Mouse (Mus musculus): ENCODE measurements at regions not wholly inside any gene's neighbourhood (a gene's known extent, or its start where the extent isn't known, plus 50 kb on each side); places are given as distances from the start of the nearest gene placed in this dataset.

DNA sequence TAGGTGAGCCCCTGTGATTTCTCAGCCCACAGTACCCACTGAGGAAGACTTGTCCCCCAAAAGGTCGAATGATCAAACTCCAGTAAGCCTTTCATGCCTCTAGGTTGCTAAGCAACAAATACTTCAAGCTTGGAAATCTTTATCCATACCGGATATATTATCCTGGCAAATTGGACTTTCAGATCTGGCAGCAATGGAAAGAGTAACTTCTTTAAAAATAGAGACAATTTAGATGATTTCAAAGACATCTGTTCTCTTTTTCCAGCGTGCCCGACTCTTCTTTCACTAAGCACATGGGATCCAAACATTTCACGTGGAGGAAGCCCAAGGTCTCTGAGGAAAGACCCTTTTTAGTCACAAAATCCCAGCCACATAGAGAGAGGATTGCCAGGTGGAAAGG is 645.4 kb downstream of the Insc start:
- TF ChIP-seq CTCF (IDR thresholded peaks at IDR 0.05; ENCODE audit: borderline replicate concordance, extremely low read depth, insufficient read depth, insufficient read length) (no peak), POLR2A (IDR thresholded peaks at IDR 0.05; ENCODE audit: borderline replicate concordance, extremely low read depth, insufficient read depth, insufficient read length, poor library complexity, severe bottlenecking) (no peak)

DNA sequence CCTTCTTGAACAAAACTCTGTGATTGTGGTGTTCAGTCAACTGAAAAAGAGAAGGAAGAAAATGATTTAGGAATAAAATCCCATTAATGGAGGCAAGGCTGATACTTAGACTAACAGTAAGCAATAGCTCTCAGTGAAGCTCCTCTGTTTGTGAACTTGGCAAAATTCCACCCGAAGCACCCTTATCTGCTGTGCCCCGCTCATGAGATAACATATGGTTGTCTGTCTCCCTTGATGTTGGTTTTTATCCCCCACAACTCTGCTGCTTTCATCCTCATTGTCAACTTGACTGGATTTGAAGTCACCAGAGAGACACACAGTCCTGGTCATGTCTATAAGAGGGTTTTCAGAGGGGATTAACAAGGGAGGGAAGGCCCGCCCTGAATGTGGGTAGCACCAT is 646.1 kb downstream of the Sox6 start:
- DNase-seq (ENCODE audit: low read depth): no peak
- no peak for TF ChIP-seq CTCF (IDR thresholded peaks at IDR 0.05; ENCODE audit: borderline replicate concordance, extremely low read depth, insufficient read depth, insufficient read length)
- no peak for TF ChIP-seq POLR2A (IDR thresholded peaks at IDR 0.05; ENCODE audit: borderline replicate concordance, extremely low read depth, insufficient read depth, insufficient read length, poor library complexity, severe bottlenecking)

More for the DNA sequence above, 645.4 kb downstream of the Insc start:
- DNase-seq (ENCODE audit: low read depth): no peak

DNA sequence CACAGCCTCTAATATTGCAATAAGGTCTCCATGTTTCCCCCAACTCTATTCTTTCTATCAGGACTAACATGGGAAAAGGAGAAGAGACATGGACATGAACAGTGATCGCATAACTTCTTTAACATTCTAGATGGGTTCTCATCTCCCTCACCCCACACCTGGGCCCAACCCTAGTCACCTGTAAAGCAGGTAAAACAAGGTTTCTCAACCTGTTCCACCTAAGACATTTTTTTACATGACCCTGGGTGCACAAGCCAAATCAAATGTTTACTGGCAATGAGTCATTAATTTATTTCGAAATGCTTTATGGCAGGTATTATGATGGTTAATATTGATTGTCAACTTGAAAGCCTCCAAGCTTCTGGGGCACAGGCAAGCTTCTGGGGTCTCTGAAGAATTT is 640.4 kb downstream of the Sox6 start:
- TF ChIP-seq CTCF (IDR thresholded peaks at IDR 0.05; ENCODE audit: borderline replicate concordance, extremely low read depth, insufficient read depth, insufficient read length) (no peak), POLR2A (IDR thresholded peaks at IDR 0.05; ENCODE audit: borderline replicate concordance, extremely low read depth, insufficient read depth, insufficient read length, poor library complexity, severe bottlenecking) (no peak)
- DNase-seq (ENCODE audit: low read depth): no peak

DNA sequence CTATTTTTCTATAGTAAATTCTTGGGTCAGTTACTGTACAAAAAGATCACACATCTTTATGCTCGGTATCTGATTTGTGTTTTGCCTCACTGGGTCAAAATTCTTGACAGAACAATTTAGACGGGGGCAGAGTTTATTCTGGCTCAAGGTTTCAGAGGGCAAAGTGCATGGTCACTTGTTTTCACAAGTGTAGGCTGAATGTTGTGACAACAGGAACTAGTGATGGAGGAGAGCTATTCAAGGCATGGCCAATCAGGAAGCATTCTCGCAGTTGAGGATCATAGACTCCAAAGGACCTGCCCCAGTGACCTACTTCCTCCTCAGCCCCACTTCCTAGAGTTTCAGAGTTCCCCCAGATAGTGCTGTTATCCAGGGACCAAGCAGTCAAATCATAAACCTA is 639.1 kb downstream of the Sox6 start:
- DNase-seq (ENCODE audit: low read depth): no peak
- TF ChIP-seq CTCF (IDR thresholded peaks at IDR 0.05; ENCODE audit: borderline replicate concordance, extremely low read depth, insufficient read depth, insufficient read length) (no peak), POLR2A (IDR thresholded peaks at IDR 0.05; ENCODE audit: borderline replicate concordance, extremely low read depth, insufficient read depth, insufficient read length, poor library complexity, severe bottlenecking) (no peak)

DNA sequence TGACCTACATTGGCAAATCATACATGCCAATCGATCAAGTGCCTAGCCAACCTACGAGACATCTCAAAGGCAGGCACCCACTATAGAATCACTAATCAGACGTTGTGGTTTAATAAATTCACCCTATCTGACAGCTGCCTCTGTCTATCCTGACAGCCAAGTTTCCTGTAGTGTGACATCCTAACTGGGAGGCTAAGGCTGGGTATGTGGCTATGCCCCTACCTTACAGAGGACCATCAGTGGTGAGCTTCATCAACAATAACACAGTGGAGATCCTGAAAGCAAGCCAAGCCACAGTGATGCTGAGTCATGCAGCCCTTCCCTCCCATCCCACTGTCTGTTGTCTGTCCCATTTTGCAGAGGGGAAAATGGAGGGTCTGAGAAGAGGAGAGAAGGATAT is 630.7 kb downstream of the Sox6 start:
- DNase-seq (ENCODE audit: low read depth): no peak
- TF ChIP-seq POLR2A (IDR thresholded peaks at IDR 0.05; ENCODE audit: borderline replicate concordance, extremely low read depth, insufficient read depth, insufficient read length, poor library complexity, severe bottlenecking): no peak
- no peak for TF ChIP-seq CTCF (IDR thresholded peaks at IDR 0.05; ENCODE audit: borderline replicate concordance, extremely low read depth, insufficient read depth, insufficient read length)

DNA sequence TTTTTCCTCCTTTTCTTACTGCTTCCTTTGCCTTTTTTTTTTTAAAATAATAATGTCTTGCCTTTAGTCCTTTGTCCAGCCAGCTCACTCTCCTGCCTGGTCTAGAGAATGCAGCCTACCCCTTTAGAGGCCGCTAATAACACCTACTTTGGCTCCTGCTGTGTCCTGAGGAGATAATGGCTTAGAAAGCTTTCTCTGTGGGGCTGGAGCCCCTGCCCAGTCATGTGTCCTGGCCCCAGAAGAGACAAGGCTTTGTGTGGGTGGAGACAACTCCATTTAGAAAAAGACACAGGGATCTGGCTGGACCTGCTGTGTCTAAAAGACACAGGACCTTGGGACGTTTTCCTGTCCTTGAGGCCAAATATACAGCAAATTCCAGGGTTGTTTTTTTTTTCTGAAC is 629.7 kb downstream of the Sox6 start:
- DNase-seq (ENCODE audit: low read depth): peak; percentile 33
- TF ChIP-seq CTCF (IDR thresholded peaks at IDR 0.05; ENCODE audit: borderline replicate concordance, extremely low read depth, insufficient read depth, insufficient read length): no peak
- TF ChIP-seq POLR2A (IDR thresholded peaks at IDR 0.05; ENCODE audit: borderline replicate concordance, extremely low read depth, insufficient read depth, insufficient read length, poor library complexity, severe bottlenecking): no peak

DNA sequence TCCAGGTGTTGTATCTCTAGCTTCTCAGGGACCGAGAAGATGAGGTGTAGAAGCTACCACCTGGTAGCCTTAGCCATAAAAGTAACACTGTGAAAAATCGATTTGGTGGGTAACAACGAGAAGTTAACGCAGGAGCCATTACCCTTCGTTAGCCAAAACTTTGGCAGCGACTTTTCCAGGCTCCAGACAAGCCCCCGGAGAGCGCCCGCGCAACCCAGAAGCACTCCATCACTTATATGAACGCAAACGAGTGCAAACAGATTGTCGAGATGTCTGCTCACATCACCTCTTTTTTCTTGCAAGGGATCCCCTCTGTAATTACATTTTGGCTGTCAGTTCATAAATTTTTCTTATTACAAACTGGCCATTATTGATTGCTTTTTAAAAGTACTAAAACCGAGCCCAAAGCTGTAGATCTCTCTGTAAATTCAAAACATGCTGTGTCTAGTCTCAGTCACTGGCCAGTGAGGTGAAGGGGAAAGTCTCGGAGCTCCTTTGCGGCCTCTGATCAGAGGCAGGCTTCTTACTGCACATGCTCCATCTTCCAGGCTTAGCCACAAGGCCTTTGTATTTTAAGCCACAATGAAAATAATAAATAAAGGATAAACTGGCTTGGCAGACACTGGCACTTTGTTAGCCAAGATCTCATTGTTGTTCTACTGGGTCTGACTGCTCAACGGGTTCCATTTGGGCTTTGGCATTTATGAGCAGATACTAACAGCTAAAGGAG is 627.9 kb downstream of the Sox6 start:
- TF ChIP-seq CTCF (IDR thresholded peaks at IDR 0.05; ENCODE audit: borderline replicate concordance, extremely low read depth, insufficient read depth, insufficient read length) (no peak), POLR2A (IDR thresholded peaks at IDR 0.05; ENCODE audit: borderline replicate concordance, extremely low read depth, insufficient read depth, insufficient read length, poor library complexity, severe bottlenecking) (no peak)
- peak; percentile 58 for DNase-seq (ENCODE audit: low read depth)

DNA sequence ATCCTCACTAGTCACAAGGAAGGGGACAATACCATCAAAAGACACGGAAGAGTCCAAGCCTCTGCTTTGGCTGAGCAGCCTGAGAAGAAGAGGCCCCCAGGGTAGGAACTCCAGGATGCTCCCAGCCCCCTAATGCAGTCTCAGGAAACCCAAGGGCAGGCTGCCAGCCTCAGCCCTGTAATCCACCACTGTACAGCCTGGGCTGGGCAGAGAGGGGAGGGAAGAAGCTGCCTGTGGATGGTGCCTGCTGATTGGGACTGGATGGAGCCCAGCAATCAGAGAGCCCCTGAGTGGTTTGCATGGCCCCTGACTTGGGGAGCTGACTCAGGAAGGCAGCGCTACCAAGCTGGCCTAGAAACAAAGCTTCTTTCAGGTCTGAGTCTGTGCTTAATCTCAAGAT is 627.1 kb downstream of the Sox6 start:
- TF ChIP-seq CTCF (IDR thresholded peaks at IDR 0.05; ENCODE audit: borderline replicate concordance, extremely low read depth, insufficient read depth, insufficient read length) (no peak), POLR2A (IDR thresholded peaks at IDR 0.05; ENCODE audit: borderline replicate concordance, extremely low read depth, insufficient read depth, insufficient read length, poor library complexity, severe bottlenecking) (no peak)
- peak; percentile 92 for DNase-seq (ENCODE audit: low read depth)

DNA sequence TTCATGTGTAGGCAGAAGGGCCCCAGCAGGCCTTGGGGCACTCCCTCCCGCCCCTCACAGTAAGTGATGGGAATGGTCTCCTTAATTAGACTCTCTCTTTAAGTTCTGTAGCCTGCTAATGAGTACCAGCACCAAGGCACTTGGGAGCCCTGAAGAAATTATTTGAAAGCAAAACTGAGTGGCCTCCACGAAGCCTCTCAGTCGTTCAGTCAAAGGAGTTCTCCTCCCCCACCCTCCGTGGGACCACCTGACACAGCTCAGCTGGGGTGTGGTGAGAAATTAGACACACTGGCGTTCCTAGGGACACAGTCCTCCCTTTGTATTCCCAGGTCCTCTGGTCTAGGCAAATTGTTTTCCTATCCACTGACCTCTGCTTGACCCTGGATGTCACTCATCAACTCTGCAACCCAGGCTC is 623.4 kb downstream of the Sox6 start:
- DNase-seq (ENCODE audit: low read depth): peak; percentile 72
- TF ChIP-seq POLR2A (IDR thresholded peaks at IDR 0.05; ENCODE audit: borderline replicate concordance, extremely low read depth, insufficient read depth, insufficient read length, poor library complexity, severe bottlenecking) (no peak), CTCF (IDR thresholded peaks at IDR 0.05; ENCODE audit: borderline replicate concordance, extremely low read depth, insufficient read depth, insufficient read length) (no peak)

Measured in brain, embryonic 14.5 days (tissue).